Mouse (Mus musculus) limb, embryonic 10.5 days (tissue): ENCODE data around the gene Mapk14. TPM values are rescaled to one million over a fixed set of nuclear protein-coding genes. Genes with fewer than 3 reads are reported as not detected.
A peak's percentile ranks its signal among the peaks of the same experiment; 100 is the strongest.

Experiments
- DNase-seq: peaks from one replicate; pipeline ENCODE4 v3.0.0-alpha.2; 2017; ENCODE audit warnings: low spot score
- H3K27ac ChIP-seq: fragments of 300-500 bp; sonication (generic); 2 replicates; pipeline ENCODE4 v1.5.1; 2016; ENCODE audit warnings: mild to moderate bottlenecking
- H3K27me3 ChIP-seq: fragments of 300-500 bp; sonication (generic); 2 replicates; pipeline ENCODE4 v1.6.1; 2016; ENCODE audit warnings: low read depth, mild to moderate bottlenecking; ENCODE audit not compliant: poor library complexity, severe bottlenecking
- H3K36me3 ChIP-seq: fragments of 300-500 bp; sonication (generic); 2 replicates; pipeline ENCODE4 v1.6.1; 2016; ENCODE audit warnings: mild to moderate bottlenecking, moderate library complexity
- H3K4me1 ChIP-seq: fragments of 300-500 bp; sonication (generic); 2 replicates; pipeline ENCODE4 v1.6.1; 2016
- H3K4me3 ChIP-seq: fragments of 300-500 bp; sonication (generic); 2 replicates; pipeline ENCODE4 v1.5.1; 2016; ENCODE audit warnings: mild to moderate bottlenecking, moderate library complexity
- H3K9me3 ChIP-seq: fragments of 300-500 bp; sonication (generic); replicated peaks from 2 replicates; pipeline ENCODE4 v1.6.1; 2016; ENCODE audit warnings: mild to moderate bottlenecking
- WGBS: fragments of 180-500 bp; shearing (Covaris S2); methylation state at CpG from one replicate; pipeline ENCODE4 v1.1.7; 2016; 5-methylcytosine and 5-hydroxymethylcytosine counted together
- polyA plus RNA-seq: library from polyadenylated mRNA; unstranded; fragments of >200 nt; fragmentation: Nextera tagmentation; extraction: Ambion mirVana; gene quantifications from 2 replicates; pipeline ENCODE4 v1.2.1, GENCODE M21; 2016

Mapk14 gene
- polyA plus RNA-seq, 1 experiment from 2014 or later, result 47.5 TPM

DNA sequence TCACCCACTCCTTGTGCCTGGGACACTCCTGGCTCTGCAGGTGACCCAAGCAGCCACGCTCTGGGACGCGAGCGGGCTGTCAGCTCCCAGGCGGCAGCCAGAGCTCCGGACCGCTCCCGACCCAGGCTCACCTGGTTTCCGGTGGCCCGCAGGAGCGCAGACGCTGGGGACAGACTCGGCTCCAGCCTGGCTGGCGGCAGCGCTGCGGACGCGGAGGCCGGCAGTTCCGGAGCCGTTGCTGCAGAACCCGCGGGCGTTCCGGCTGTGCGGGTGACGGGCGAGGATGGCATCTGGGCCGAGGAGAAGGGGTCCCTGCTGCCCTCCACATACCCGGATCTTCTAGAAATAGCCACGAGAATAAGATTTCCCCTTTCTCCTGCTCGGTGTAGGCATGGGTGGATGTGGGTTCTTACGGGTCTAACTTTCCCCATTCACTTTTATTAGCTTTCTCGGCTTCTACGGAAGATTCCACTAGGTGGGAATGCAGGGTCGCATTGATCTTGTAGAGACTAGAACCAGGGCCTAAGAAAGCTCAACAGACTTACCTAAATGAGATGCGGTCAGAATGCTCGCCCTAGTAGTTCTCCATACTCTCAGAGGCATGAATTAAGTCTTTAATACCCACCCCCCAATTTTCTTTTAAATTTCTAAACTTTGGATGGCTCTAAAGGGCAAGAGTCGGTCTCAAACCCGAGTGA lies 1.4 kb upstream of the Mapk14 start, which contains the start of gene Slc26a8:
Gene Slc26a8 (minus strand): TSS at position 648 of the 698 bp plus-strand sequence.
- Histone ChIP-seq H3K27me3 (peaks cover 17% of the 10 kb centered on the region), H3K4me3 (peak within 1 kb of the TSS; percentile 93), H3K36me3 (peaks cover 3% of the 10 kb centered on the region; the same call in 1 of the 2 replicates), H3K9me3 (no peaks in the 10 kb centered on the region), H3K27ac (peak within 1 kb of the TSS; percentile 95), H3K4me1 (peaks cover 42% of the 10 kb centered on the region)
- peak; percentile 65 for DNase-seq
- 8% methylated on average over 40 of the region's 40 CpGs for WGBS

GRCm38 (mm10) chr17:28691687-28692340 lies 685 bp downstream of the Mapk14 start:
- WGBS, result under 1% methylated on average over 53 of the region's 53 CpGs
- H3K4me1 ChIP-seq, result peaks cover 55% of the 10 kb centered on the region
- no peaks in the 10 kb centered on the region for H3K9me3 ChIP-seq

DNA sequence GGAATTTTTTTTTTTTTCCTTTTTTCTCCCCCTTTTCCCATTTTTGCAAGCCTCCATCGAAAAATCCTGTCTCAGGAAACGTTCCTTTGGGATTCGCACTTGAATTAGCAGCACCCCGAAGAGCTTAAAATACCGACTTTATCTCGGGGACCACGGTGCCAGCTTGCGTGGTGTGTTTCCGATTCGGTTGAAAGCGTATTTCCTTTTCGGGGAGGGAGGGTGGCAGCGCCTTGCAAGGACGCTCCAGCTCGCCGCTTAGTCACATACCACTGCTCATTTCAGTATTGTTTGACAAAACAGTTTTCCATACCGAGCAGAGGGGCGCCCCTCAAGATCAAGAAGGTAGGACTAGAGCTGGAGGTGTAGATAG lies 1.2 kb downstream of the Mapk14 start:
- peak overlapping the region; percentile 93 for H3K4me3 ChIP-seq
- peak; percentile 48 for DNase-seq
- H3K27me3 ChIP-seq, result peaks cover 17% of the 10 kb centered on the region
- H3K4me1 ChIP-seq, result peaks cover 61% of the 10 kb centered on the region
- no peaks in the 10 kb centered on the region for H3K9me3 ChIP-seq
- peaks cover 6% of the 10 kb centered on the region; the same call in 1 of the 2 replicates for H3K36me3 ChIP-seq
- H3K27ac ChIP-seq, result peak overlapping the region; percentile 95
- 0% methylated on average over 18 of the region's 18 CpGs for WGBS

More at GRCm38 (mm10) chr17:28691687-28692340, 685 bp downstream of the Mapk14 start:
- peak; percentile 80 for DNase-seq
- H3K4me3 ChIP-seq, result peak overlapping the region; percentile 93
- peaks cover 6% of the 10 kb centered on the region; the same call in 1 of the 2 replicates for H3K36me3 ChIP-seq
- peak overlapping the region; percentile 95 for H3K27ac ChIP-seq
- peaks cover 17% of the 10 kb centered on the region for H3K27me3 ChIP-seq

DNA sequence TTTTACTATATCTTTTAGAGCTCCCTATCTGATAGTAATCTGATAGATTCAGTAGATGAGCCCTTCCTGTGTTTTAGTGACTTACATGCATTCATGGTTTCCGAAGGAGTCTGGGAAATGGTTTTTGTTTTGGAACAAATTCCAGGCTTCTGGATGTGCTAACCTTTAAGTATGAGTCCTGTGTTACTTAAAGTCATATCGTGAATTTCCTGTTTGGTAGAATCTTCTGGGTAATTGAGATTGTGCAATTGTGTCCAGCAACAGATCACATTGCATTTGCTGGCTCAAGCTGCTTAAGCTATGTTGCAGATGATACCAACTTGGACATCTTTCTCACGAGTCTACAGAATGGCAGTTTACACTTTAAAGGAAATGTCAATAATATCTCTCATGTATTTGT lies 2.0 kb downstream of the Mapk14 start:
- Histone ChIP-seq H3K4me3 (peak overlapping the region; percentile 93), H3K27ac (peak overlapping the region; percentile 95; the same call in 1 of the 2 replicates), H3K36me3 (peaks cover 6% of the 10 kb centered on the region; the same call in 1 of the 2 replicates), H3K4me1 (peaks cover 68% of the 10 kb centered on the region), H3K9me3 (no peaks in the 10 kb centered on the region), H3K27me3 (peaks cover 16% of the 10 kb centered on the region)
- DNase-seq, result no peak
- whole genome bisulfite sequencing, result 75% methylated on average over 3 of the region's 3 CpGs

- peaks cover 6% of the 10 kb centered on the region; the same call in 1 of the 2 replicates for H3K36me3 ChIP-seq
- no peak for DNase-seq
- no peak overlapping the region for H3K27ac ChIP-seq
- 88% methylated on average over 2 of the region's 2 CpGs for WGBS
- no peaks in the 10 kb centered on the region for H3K9me3 ChIP-seq
- H3K27me3 ChIP-seq, result peaks cover 7% of the 10 kb centered on the region
- peaks cover 67% of the 10 kb centered on the region for H3K4me1 ChIP-seq
- H3K4me3 ChIP-seq, result no peak overlapping the region; the same call in 1 of the 2 replicates
These were observed 2.9 kb downstream of the Mapk14 start for GRCm38 (mm10) chr17:28694078-28694477.

GRCm38 (mm10) chr17:28694832-28695231 lies 3.7 kb downstream of the Mapk14 start:
- peaks cover 60% of the 10 kb centered on the region for H3K4me1 ChIP-seq
- WGBS, result 89% methylated on average over 4 of the region's 4 CpGs

DNA sequence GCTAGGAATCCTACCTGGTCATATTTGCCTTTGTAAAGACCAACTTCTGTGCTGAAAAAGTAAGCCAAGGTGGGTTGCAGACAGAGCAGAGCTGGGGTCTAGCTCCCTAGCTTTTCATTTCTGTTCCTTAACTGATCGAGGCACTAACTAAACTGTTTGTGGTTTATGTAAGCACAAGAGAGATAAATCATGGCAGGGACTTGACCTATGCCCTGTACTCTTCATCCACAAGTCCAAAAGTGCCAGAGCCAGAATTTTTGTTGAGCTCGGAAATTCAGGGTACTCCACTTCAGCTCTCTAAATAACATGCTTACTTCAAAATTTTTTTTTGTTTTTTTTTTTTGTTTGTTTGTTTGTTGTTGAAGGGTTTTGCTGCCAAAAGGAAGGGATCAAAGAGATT lies 5.5 kb downstream of the Mapk14 start:
- no peak overlapping the region for H3K27ac ChIP-seq
- H3K9me3 ChIP-seq, result no peaks in the 10 kb centered on the region
- no peaks in the 10 kb centered on the region for H3K27me3 ChIP-seq
- peaks cover 44% of the 10 kb centered on the region for H3K4me1 ChIP-seq
- H3K36me3 ChIP-seq, result peaks cover 12% of the 10 kb centered on the region
- WGBS, result 24% methylated on average over 2 of the region's 2 CpGs
- DNase-seq, result no peak
- H3K4me3 ChIP-seq, result no peak overlapping the region

More at GRCm38 (mm10) chr17:28694832-28695231, 3.7 kb downstream of the Mapk14 start:
- Histone ChIP-seq H3K9me3 (no peaks in the 10 kb centered on the region), H3K4me3 (no peak overlapping the region), H3K27ac (no peak overlapping the region), H3K27me3 (no peaks in the 10 kb centered on the region), H3K36me3 (peaks cover 6% of the 10 kb centered on the region; the same call in 1 of the 2 replicates)
- DNase-seq, result no peak

- no peak for DNase-seq
- 88% methylated on average over 13 of the region's 13 CpGs for WGBS
These were observed 6.4 kb downstream of the Mapk14 start for GRCm38 (mm10) chr17:28697290-28698195.

GRCm38 (mm10) chr17:28698245-28698644 lies 7.1 kb downstream of the Mapk14 start:
- no peak overlapping the region for H3K27ac ChIP-seq
- H3K4me1 ChIP-seq, result peaks cover 36% of the 10 kb centered on the region
- H3K9me3 ChIP-seq, result no peaks in the 10 kb centered on the region
- no peak overlapping the region for H3K4me3 ChIP-seq
- H3K27me3 ChIP-seq, result no peaks in the 10 kb centered on the region
- H3K36me3 ChIP-seq, result peaks cover 14% of the 10 kb centered on the region
- 61% methylated on average over 4 of the region's 4 CpGs for WGBS
- DNase-seq, result no peak

More at GRCm38 (mm10) chr17:28697290-28698195, 6.4 kb downstream of the Mapk14 start:
- Histone ChIP-seq H3K27me3 (no peaks in the 10 kb centered on the region), H3K4me1 (peaks cover 43% of the 10 kb centered on the region), H3K27ac (no peak overlapping the region), H3K4me3 (no peak overlapping the region), H3K9me3 (no peaks in the 10 kb centered on the region), H3K36me3 (peaks cover 14% of the 10 kb centered on the region)

DNA sequence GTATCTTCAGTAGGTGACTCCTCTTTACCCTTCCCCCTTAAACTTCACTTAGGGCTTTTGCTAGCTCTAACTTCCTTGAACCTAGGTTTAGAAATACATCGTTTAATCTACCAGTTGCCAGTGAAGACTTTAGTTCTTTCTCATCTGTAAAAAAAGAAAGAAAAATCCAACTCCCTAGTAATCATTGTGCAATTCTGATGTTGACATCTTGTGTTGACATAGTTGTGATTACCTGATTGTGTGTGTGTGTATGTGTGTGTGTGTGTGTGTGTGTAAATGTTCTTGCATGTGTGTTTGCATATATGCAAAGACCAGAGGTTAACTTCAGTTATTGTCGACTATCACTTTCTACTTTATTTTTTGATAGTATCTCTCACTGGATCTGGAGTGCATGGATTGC lies 7.5 kb downstream of the Mapk14 start:
- H3K4me1 ChIP-seq, result peaks cover 31% of the 10 kb centered on the region
- H3K27me3 ChIP-seq, result no peaks in the 10 kb centered on the region
- no peak overlapping the region for H3K4me3 ChIP-seq
- H3K9me3 ChIP-seq, result no peaks in the 10 kb centered on the region
- no peak for DNase-seq
- 97% methylated on average over 2 of the region's 2 CpGs for WGBS
- peaks cover 13% of the 10 kb centered on the region for H3K36me3 ChIP-seq
- H3K27ac ChIP-seq, result no peak overlapping the region

DNA sequence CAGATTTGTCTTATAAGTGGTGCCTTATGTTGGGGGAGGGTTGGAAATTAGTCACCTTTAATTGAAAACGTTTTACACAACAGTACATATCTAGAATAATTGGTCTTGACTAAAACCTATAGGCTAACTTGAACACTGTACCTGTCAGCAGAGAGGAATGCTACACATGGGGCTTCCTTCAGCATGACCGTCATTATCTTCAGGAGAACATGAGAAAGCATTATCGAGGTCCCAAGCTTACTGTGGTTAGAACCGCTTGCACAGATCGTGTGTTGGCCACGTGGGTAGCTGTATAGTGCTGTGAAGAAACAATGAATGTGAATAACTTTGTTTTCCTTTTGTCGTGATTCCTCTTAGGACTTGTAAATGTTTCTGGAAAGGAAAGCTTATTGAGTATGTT lies 8.7 kb downstream of the Mapk14 start:
- Histone ChIP-seq H3K9me3 (no peaks in the 10 kb centered on the region), H3K27ac (no peak overlapping the region)

DNA sequence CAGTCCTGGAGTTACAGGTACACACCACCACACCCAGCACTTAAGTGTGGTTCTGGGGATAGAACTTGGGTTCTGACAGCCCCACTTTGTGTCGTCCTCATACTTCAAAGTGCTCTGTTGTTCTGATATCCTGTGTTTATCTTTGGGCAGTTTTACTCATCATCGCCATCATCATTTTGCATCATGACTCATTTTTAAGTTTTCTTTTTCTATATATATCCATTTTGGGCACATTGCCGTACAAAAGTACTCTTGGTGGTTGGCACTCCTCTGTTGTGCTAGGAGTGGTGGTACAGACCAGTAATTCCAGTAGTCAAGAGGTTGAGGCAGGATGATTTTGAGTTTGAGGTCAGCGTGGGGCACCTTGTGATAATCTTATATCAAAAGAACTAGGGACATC lies 10.0 kb downstream of the Mapk14 start:
- H3K4me1 ChIP-seq, result peaks cover 18% of the 10 kb centered on the region
- DNase-seq, result no peak
- peaks cover 18% of the 10 kb centered on the region for H3K36me3 ChIP-seq
- no peaks in the 10 kb centered on the region for H3K9me3 ChIP-seq
- H3K27me3 ChIP-seq, result no peaks in the 10 kb centered on the region
- no peak overlapping the region for H3K4me3 ChIP-seq
- H3K27ac ChIP-seq, result no peak overlapping the region
- 98% methylated on average over 4 of the region's 4 CpGs for WGBS

More for the DNA sequence above, 8.7 kb downstream of the Mapk14 start:
- DNase-seq, result no peak
- H3K4me3 ChIP-seq, result no peak overlapping the region
- H3K4me1 ChIP-seq, result peaks cover 26% of the 10 kb centered on the region
- no peaks in the 10 kb centered on the region for H3K27me3 ChIP-seq
- H3K36me3 ChIP-seq, result peaks cover 12% of the 10 kb centered on the region
- WGBS, result 89% methylated on average over 7 of the region's 7 CpGs
